Comparison of ENCODE assay signal across 8 mouse cellular contexts in the genomic region with DNA sequence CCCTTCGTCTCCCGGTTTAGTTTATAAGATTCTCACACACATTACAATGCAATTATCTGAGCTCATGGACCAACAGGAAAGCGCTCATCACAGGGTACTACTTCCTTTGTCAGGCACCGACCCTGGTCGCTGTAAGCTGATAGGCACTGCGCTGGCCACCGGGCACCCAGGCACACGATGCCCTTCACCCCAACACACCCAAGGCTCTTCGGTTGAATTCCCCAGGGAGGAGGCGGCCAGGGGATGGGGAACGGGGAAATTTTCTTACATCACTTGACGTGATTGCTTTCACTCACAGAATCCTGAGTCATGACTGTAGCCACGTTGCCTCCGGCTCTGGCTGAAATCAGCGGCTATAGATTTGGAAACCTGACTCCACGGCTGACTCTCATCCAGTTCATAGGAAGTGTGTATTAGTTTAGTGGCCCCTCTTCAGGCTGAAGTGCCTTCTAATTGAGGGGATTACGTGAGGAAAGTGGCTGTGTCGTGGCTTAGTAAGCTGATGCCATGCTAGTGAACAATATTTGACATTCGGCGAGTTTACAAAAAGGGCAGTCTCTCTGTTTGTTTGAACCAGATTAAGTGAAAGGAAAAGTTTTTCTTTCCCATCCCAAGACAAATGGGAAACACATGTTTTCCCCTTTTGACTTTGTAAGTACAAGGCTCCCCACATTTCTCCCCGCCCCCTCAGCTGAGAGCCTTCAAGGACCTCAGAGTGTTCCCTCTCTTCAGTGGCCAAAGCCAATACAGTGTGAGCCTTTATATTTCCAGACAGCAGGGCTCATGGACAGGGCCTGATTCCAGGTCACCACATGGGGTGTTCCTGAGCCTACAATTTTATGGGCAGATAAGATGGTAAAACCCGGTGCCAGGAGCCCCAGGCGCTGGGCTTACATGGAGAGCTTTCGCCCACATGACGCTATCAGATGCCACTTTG. TPM values are rescaled to one million over a fixed set of nuclear protein-coding genes. Genes with fewer than 3 reads are reported as not detected.
DNase-seq lines count a peak whose midpoint lies in the region; ATAC-seq and TF ChIP-seq lines count a peak whose summit lies in the region.

No protein-coding gene starts in this region.

- no peak for ATAC-seq in kidney, embryonic 16.5 days (ENCODE audit: low FRiP score, low TSS enrichment)

- H3K9ac ChIP-seq in kidney, embryonic 16.5 days (replicated peaks; ENCODE audit: low read length), result peak overlapping the region; percentile 22

- peak overlapping the region; percentile 32 for H3K4me2 ChIP-seq in kidney, embryonic 16.5 days (replicated peaks; ENCODE audit: low read depth, low read length)

- TF ChIP-seq POLR2A in brain, embryonic 14.5 days (IDR thresholded peaks at IDR 0.05; ENCODE audit: borderline replicate concordance, extremely low read depth, insufficient read depth, insufficient read length, poor library complexity, severe bottlenecking), result no peak

- DNase-seq in kidney, postnatal 14 days, result no peak
- DNase-seq in brain, embryonic 14.5 days (ENCODE audit: low read depth), result peak; percentile 48
- DNase-seq in heart, adult 8-10 months (ENCODE audit: low spot score), result peak; percentile 44
- peak; percentile 72 for DNase-seq in lung, postnatal 25 days (ENCODE audit: low spot score)
- DNase-seq in spleen, adult 18-20 months, result no peak
- DNase-seq in left cerebral cortex, postnatal 25 days (ENCODE audit: low spot score in 2 of 2), result no peak
- DNase-seq in spleen, postnatal 4 days (ENCODE audit: low spot score in 2 of 2), result no peak

- intact Hi-C loops in left cerebral cortex, postnatal 25 days (cut with DNase I), result no loop called here

- H3K36me3 ChIP-seq in kidney, embryonic 16.5 days (ENCODE audit: insufficient read depth, low read length), result no peaks in the 10 kb centered on the region

- H3K9me3 ChIP-seq in kidney, embryonic 16.5 days (ENCODE audit: low read length), result no peaks in the 10 kb centered on the region

- H3K27ac ChIP-seq in kidney, embryonic 16.5 days (ENCODE audit: low read length), result peak overlapping the region; percentile 31; the same call in 1 of the 2 replicates

- peaks cover 9% of the 10 kb centered on the region for H3K4me1 ChIP-seq in kidney, embryonic 16.5 days (ENCODE audit: insufficient read depth, low read length)

- 29% methylated on average over 25 of the region's 25 CpGs for WGBS in kidney, embryonic 16.5 days

- H3K4me3 ChIP-seq in kidney, embryonic 16.5 days (ENCODE audit: low read length), result no peak overlapping the region

- no peaks in the 10 kb centered on the region for H3K27me3 ChIP-seq in kidney, embryonic 16.5 days (ENCODE audit: insufficient read depth, low read length)

- TF ChIP-seq CTCF in brain, embryonic 14.5 days (IDR thresholded peaks at IDR 0.05; ENCODE audit: borderline replicate concordance, extremely low read depth, insufficient read depth, insufficient read length), result no peak

RNA-seq across cellular contexts. Expression of a gene that starts 51.4 kb away (rescaled TPM):
- polyA plus RNA-seq in kidney, embryonic 16.5 days (2015; fragmentation: Nextera tagmentation; extraction: Ambion mirVana), result 0.05 and 0.09 TPM in 2 replicates
- 0.06 and 0.11 TPM in 2 replicates for polyA plus RNA-seq in brain, embryonic 14.5 days (2012; rRNA removed)
- 1 to 10 TPM in 1 of 4 experiments, under 1 TPM in 3; 0.19 to 1.3 (median 0.38) TPM for total RNA-seq in heart, adult 8-10 months (2022)
- under 1 TPM; 0.23 to 0.25 TPM for total RNA-seq in left cerebral cortex, postnatal 25 days (2021)

Comparison
In these comparisons a context has a peak if more than half of its experiments do, and no peak if none do; other contexts are left out.
1. DNase-seq: peak in brain, embryonic 14.5 days (single experiment), heart, adult 8-10 months (single experiment) and lung, postnatal 25 days (single experiment); none in kidney, postnatal 14 days (single experiment), spleen, adult 18-20 months (0 of 2), left cerebral cortex, postnatal 25 days (0 of 2) and spleen, postnatal 4 days (0 of 2).